ENCODE assay signal across 9 mouse cellular contexts in the genomic region with DNA sequence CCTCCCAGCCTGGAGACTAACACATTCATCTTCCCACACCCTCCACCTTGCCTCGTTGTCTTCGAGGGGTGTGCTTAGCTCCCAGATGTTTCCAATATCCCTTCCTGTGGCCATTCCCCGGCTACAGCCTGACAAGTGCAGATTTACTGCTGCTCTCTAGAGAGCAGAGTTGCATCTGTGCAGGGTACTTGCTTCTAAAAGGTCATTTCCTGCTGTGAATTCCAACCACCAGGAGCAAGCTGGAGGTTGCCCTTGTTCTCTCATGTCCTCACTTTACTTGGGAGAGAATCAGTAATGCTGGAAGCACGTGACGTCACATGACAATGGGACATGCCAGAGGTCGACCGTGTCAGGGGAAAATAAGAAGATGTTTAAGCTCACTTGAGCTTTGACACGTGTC.
DNase-seq lines count a peak whose midpoint lies in the region; ATAC-seq and TF ChIP-seq lines count a peak whose summit lies in the region.
"Had no signal": no experiment of that assay in that cellular context is flagged by ENCODE, and none has a peak within 500 bp of the region (broad histone marks: within the 10 kb centered on the region; RNA-seq: fewer than 3 reads in every experiment).

No protein-coding gene starts in this region.

- no peaks in the 10 kb centered on the region for H3K36me3 ChIP-seq in embryonic facial prominence, embryonic 11.5 days (replicated peaks; ENCODE audit: control insufficient read depth, insufficient read depth, low read depth, low read length)
- no peaks in the 10 kb centered on the region for H3K36me3 ChIP-seq in kidney, adult 2 months (ENCODE audit: control insufficient read depth, insufficient read depth, low read length)
- H3K36me3 ChIP-seq in neural tube, embryonic 14.5 days (ENCODE audit: control insufficient read depth, insufficient read depth, low read length): no peaks in the 10 kb centered on the region
- H3K36me3 ChIP-seq in liver, embryonic 12.5 days: no peaks in the 10 kb centered on the region
- no peaks in the 10 kb centered on the region for H3K36me3 ChIP-seq in forebrain, embryonic 16.5 days (ENCODE audit: control insufficient read depth, insufficient read depth)

- intact Hi-C loops in heart, postnatal 25 days (cut with DNase I): no loop called here

- H3K9ac ChIP-seq in embryonic facial prominence, embryonic 11.5 days (replicated peaks; ENCODE audit: low read length): no peak overlapping the region
- H3K9ac ChIP-seq in neural tube, embryonic 14.5 days (replicated peaks; ENCODE audit: low read depth, low read length): no peak overlapping the region
- H3K9ac ChIP-seq in liver, embryonic 12.5 days: no peak overlapping the region
- H3K9ac ChIP-seq in forebrain, embryonic 16.5 days (replicated peaks; ENCODE audit: low read depth, low read length): no peak overlapping the region

- no peak for TF ChIP-seq POLR2A in kidney, adult 2 months (IDR thresholded peaks at IDR 0.05; ENCODE audit: low read depth, low read length)

- peak; percentile 43 for DNase-seq in heart, adult 18-20 months
- no peak for DNase-seq in heart, postnatal 25 days (ENCODE audit: low spot score)
- peak; percentile 67 for DNase-seq in embryonic facial prominence, embryonic 11.5 days (ENCODE audit: low spot score)
- peak; percentile 76 for DNase-seq in kidney, adult 2 months
- no peak for DNase-seq in cerebellum, adult 9-10 months
- DNase-seq: gastrocnemius, postnatal 25 days had no signal

- H3K4me1 ChIP-seq in embryonic facial prominence, embryonic 11.5 days (ENCODE audit: control insufficient read depth, insufficient read depth, low read length): peaks cover 10% of the 10 kb centered on the region
- peaks cover 11% of the 10 kb centered on the region for H3K4me1 ChIP-seq in kidney, adult 2 months (ENCODE audit: control insufficient read depth, insufficient read depth, low read length)
- peaks cover 35% of the 10 kb centered on the region for H3K4me1 ChIP-seq in neural tube, embryonic 14.5 days (ENCODE audit: control insufficient read depth, insufficient read depth, low read length)
- H3K4me1 ChIP-seq in liver, embryonic 12.5 days: no peaks in the 10 kb centered on the region
- peaks cover 54% of the 10 kb centered on the region for H3K4me1 ChIP-seq in forebrain, embryonic 16.5 days (replicated peaks; ENCODE audit: control insufficient read depth, insufficient read depth, low read length)

- no peak overlapping the region for H3K27ac ChIP-seq in embryonic facial prominence, embryonic 11.5 days (replicated peaks; ENCODE audit: low read depth, low read length)
- H3K27ac ChIP-seq in kidney, adult 2 months (ENCODE audit: insufficient read depth, low read depth, low read length): peak overlapping the region; percentile 5; the same call in 1 of the 2 replicates
- peak overlapping the region; percentile 19; the same call in 1 of the 2 replicates for H3K27ac ChIP-seq in neural tube, embryonic 14.5 days (ENCODE audit: low read depth, low read length)
- H3K27ac ChIP-seq in liver, embryonic 12.5 days: no peak overlapping the region
- no peak overlapping the region for H3K27ac ChIP-seq in forebrain, embryonic 16.5 days (ENCODE audit: low read length)

- H3K9me3 ChIP-seq in embryonic facial prominence, embryonic 11.5 days (replicated peaks; ENCODE audit: control insufficient read depth, low read length): no peaks in the 10 kb centered on the region
- no peaks in the 10 kb centered on the region for H3K9me3 ChIP-seq in neural tube, embryonic 14.5 days (ENCODE audit: control insufficient read depth, low read length)
- H3K9me3 ChIP-seq in liver, embryonic 12.5 days (replicated peaks): peaks cover 10% of the 10 kb centered on the region
- no peaks in the 10 kb centered on the region for H3K9me3 ChIP-seq in forebrain, embryonic 16.5 days (ENCODE audit: control insufficient read depth, low read length)

- no peak overlapping the region for H3K4me2 ChIP-seq in embryonic facial prominence, embryonic 11.5 days (ENCODE audit: low read depth, low read length)
- no peak overlapping the region for H3K4me2 ChIP-seq in neural tube, embryonic 14.5 days (ENCODE audit: low read depth, low read length)
- H3K4me2 ChIP-seq in liver, embryonic 12.5 days: no peak overlapping the region
- H3K4me2 ChIP-seq in forebrain, embryonic 16.5 days (ENCODE audit: low read length): no peak overlapping the region

- peak; percentile 71; the same call in 1 of the 2 replicates for ATAC-seq in embryonic facial prominence, embryonic 11.5 days (replicated peaks; ENCODE audit: insufficient number of reproducible peaks, low FRiP score, low TSS enrichment, low read depth)
- ATAC-seq in neural tube, embryonic 14.5 days (ENCODE audit: low read depth): no peak
- ATAC-seq in liver, embryonic 12.5 days: no peak
- ATAC-seq in forebrain, embryonic 16.5 days: no peak

- TF ChIP-seq CTCF in kidney, adult 2 months (conservative IDR thresholded peaks at IDR 0.05; ENCODE audit: insufficient read depth, insufficient read length, low read depth, low read length): no peak; the same call in 1 of the 2 replicates

- no peaks in the 10 kb centered on the region for H3K27me3 ChIP-seq in embryonic facial prominence, embryonic 11.5 days (ENCODE audit: control insufficient read depth, insufficient read depth, low read length)
- H3K27me3 ChIP-seq in kidney, adult 2 months (replicated peaks; ENCODE audit: control insufficient read depth, insufficient read depth, low read length): no peaks in the 10 kb centered on the region
- no peaks in the 10 kb centered on the region for H3K27me3 ChIP-seq in neural tube, embryonic 14.5 days (ENCODE audit: control insufficient read depth, insufficient read depth, low read length)
- H3K27me3 ChIP-seq in liver, embryonic 12.5 days (replicated peaks): no peaks in the 10 kb centered on the region
- H3K27me3 ChIP-seq in forebrain, embryonic 16.5 days (replicated peaks; ENCODE audit: control insufficient read depth, insufficient read depth, low read length): no peaks in the 10 kb centered on the region

- no peak overlapping the region for H3K4me3 ChIP-seq in embryonic facial prominence, embryonic 11.5 days (ENCODE audit: low read depth, low read length)
- H3K4me3 ChIP-seq in kidney, adult 2 months (ENCODE audit: insufficient read depth, low read depth, low read length): no peak overlapping the region
- no peak overlapping the region for H3K4me3 ChIP-seq in neural tube, embryonic 14.5 days (ENCODE audit: low read depth, low read length)
- no peak overlapping the region for H3K4me3 ChIP-seq in liver, embryonic 12.5 days
- no peak overlapping the region for H3K4me3 ChIP-seq in forebrain, embryonic 16.5 days (replicated peaks; ENCODE audit: low read length)

- WGBS in embryonic facial prominence, embryonic 11.5 days: 16% methylated on average over 8 of the region's 8 CpGs
- WGBS in kidney, adult 2 months: 10% methylated on average over 8 of the region's 8 CpGs
- WGBS in neural tube, embryonic 14.5 days: 22% methylated on average over 8 of the region's 8 CpGs
- 37% methylated on average over 8 of the region's 8 CpGs for WGBS in liver, embryonic 12.5 days (ENCODE audit: insufficient replicate concordance)
- WGBS in forebrain, embryonic 16.5 days: 70% methylated on average over 8 of the region's 8 CpGs

Comparison
In these comparisons a context has a peak if more than half of its experiments do, and no peak if none do; other contexts are left out.
1. DNase-seq: peak in heart, adult 18-20 months (2 of 2), embryonic facial prominence, embryonic 11.5 days (single experiment) and kidney, adult 2 months (single experiment); none in heart, postnatal 25 days (single experiment) and cerebellum, adult 9-10 months (single experiment).
2. H3K27ac ChIP-seq: peak in kidney, adult 2 months (single experiment) and neural tube, embryonic 14.5 days (single experiment); none in embryonic facial prominence, embryonic 11.5 days (single experiment), liver, embryonic 12.5 days (single experiment) and forebrain, embryonic 16.5 days (single experiment).